Mouse (Mus musculus) ES-E14 (cell line): Measurements from ENCODE around the gene St7. TPM values are rescaled to one million over a fixed set of nuclear protein-coding genes. Genes with fewer than 3 reads are reported as not detected.

Experiments
- DNase-seq: peaks from one replicate; pipeline ENCODE4 v3.0.0-alpha.2; 2013; ENCODE audit warnings: low read depth, low spot score
- H3K27ac ChIP-seq: 2 replicates; pipeline ENCODE4 v1.5.1; 2012; ENCODE audit warnings: low read depth, mild to moderate bottlenecking, low read length, moderate library complexity, mixed read lengths; ENCODE audit not compliant: poor library complexity, insufficient read depth, severe bottlenecking
- H3K36me3 ChIP-seq: 2 replicates; pipeline ENCODE4 v1.6.1; 2012; ENCODE audit warnings: mild to moderate bottlenecking, low read length, moderate library complexity, mixed read lengths; ENCODE audit not compliant: control insufficient read depth, poor library complexity, insufficient read depth, severe bottlenecking
- H3K4me1 ChIP-seq, 2 experiments: fragments of 150-350 bp in 1 of 2; sonication (generic) in 1 of 2; 2 replicates each; pipeline ENCODE4 v1.6.1; 2012; ENCODE audit warnings: low read length in 2 of 2, mild to moderate bottlenecking in 1 of 2, mixed read lengths in 1 of 2; ENCODE audit not compliant: control insufficient read depth in 2 of 2, insufficient read depth in 2 of 2, poor library complexity in 1 of 2
- H3K4me3 ChIP-seq, 2 experiments: fragments of 150-350 bp in 1 of 2; sonication (generic) in 1 of 2; 2 replicates each; pipeline ENCODE4 v1.5.1; 2012; ENCODE audit warnings: low read length in 2 of 2, low read depth in 1 of 2, mild to moderate bottlenecking in 1 of 2, mixed read lengths in 1 of 2; ENCODE audit not compliant: insufficient read depth in 1 of 2, poor library complexity in 1 of 2, severe bottlenecking in 1 of 2
- H3K9ac ChIP-seq: 2 replicates; pipeline ENCODE4 v1.6.1; 2012; ENCODE audit warnings: low read depth, mild to moderate bottlenecking, low read length, mixed read lengths; ENCODE audit not compliant: poor library complexity, insufficient read depth, severe bottlenecking
- H3K9me3 ChIP-seq: fragments of 150-350 bp; sonication (generic); 2 replicates; pipeline ENCODE4 v1.6.1; 2012; ENCODE audit warnings: low read depth, mild to moderate bottlenecking, low read length; ENCODE audit not compliant: control insufficient read depth, insufficient read depth
- CHD2 ChIP-seq: IDR thresholded peaks from 2 replicates; pipeline ENCODE4 v1.6.1; 2014; ENCODE audit warnings: mild to moderate bottlenecking, low read depth, low read length, inconsistent platforms
- HCFC1 ChIP-seq: IDR thresholded peaks from 2 replicates; pipeline ENCODE4 v1.6.1; 2012; ENCODE audit warnings: low read length, inconsistent platforms, borderline replicate concordance; ENCODE audit not compliant: insufficient read depth
- MAFK ChIP-seq: IDR thresholded peaks from 2 replicates; pipeline ENCODE4 v1.6.1; 2014; ENCODE audit warnings: mild to moderate bottlenecking, low read depth, low read length, inconsistent platforms; ENCODE audit not compliant: insufficient read depth
- ZC3H11A ChIP-seq: IDR thresholded peaks from 2 replicates; pipeline ENCODE4 v1.6.1; 2012; ENCODE audit warnings: low read depth, mild to moderate bottlenecking, inconsistent platforms, low read length, borderline replicate concordance
- ZNF384 ChIP-seq: IDR thresholded peaks from 2 replicates; pipeline ENCODE4 v1.6.1; 2012; ENCODE audit warnings: low read depth, low read length, inconsistent platforms
- in situ Hi-C, 2 experiments: fragments of 600-800 bp; cut with MboI; formaldehyde crosslinking; loops; one replicate each; pipeline ENCODE4 v1.15.1; 2025; ENCODE audit warnings: low sequenced_read_pairs in 2 of 2, inconsistent platforms in 1 of 2; ENCODE audit not compliant: unreplicated experiment in 2 of 2
- total RNA-seq: library from RNA; depleted of rRNA; stranded (reverse); fragments of 300-350 nt; gene quantifications from 2 replicates; pipeline ENCODE4 v1.2.3, GENCODE M21; 2012

St7 gene
- total RNA-seq, 1 experiment: 4.2 TPM

- Histone ChIP-seq H3K9me3 (no peaks in the 10 kb centered on the region), H3K36me3 (no peaks in the 10 kb centered on the region), H3K4me1 (no peaks in the 10 kb centered on the region), H3K9ac (no peak overlapping the region), H3K4me3 (no peak overlapping the region), H3K27ac (no peak overlapping the region)
- DNase-seq: no peak
- no peak for TF ChIP-seq ZNF384
- TF ChIP-seq CHD2: no peak
- TF ChIP-seq MAFK: no peak
- no peak for TF ChIP-seq ZC3H11A
- TF ChIP-seq HCFC1: no peak
- in situ Hi-C loops: no loop called here
These were observed 44.7 kb downstream of the St7 start for GRCm38 (mm10) chr6:17737262-17737948.

- TF ChIP-seq MAFK (no peak), CHD2 (no peak), ZC3H11A (no peak), ZNF384 (no peak), HCFC1 (no peak)
- in situ Hi-C loops: no loop called here
- no peak for DNase-seq
These were observed 47.4 kb downstream of the St7 start for GRCm38 (mm10) chr6:17740128-17740527.

GRCm38 (mm10) chr6:17741639-17742038, 48.9 kb downstream of the St7 start:
- no peak overlapping the region for H3K9ac ChIP-seq
- no peak for TF ChIP-seq MAFK
- no peak for TF ChIP-seq CHD2
- TF ChIP-seq ZNF384: no peak
- no peak for TF ChIP-seq ZC3H11A
- TF ChIP-seq HCFC1: no peak
- in situ Hi-C loops: no loop called here
- H3K4me1 ChIP-seq: no peaks in the 10 kb centered on the region
- H3K4me3 ChIP-seq: no peak overlapping the region
- DNase-seq: no peak
- H3K9me3 ChIP-seq: no peaks in the 10 kb centered on the region
- H3K27ac ChIP-seq: no peak overlapping the region
- no peaks in the 10 kb centered on the region for H3K36me3 ChIP-seq

More at GRCm38 (mm10) chr6:17740128-17740527, 47.4 kb downstream of the St7 start:
- Histone ChIP-seq H3K9me3 (no peaks in the 10 kb centered on the region), H3K4me3 (no peak overlapping the region), H3K36me3 (no peaks in the 10 kb centered on the region), H3K4me1 (no peaks in the 10 kb centered on the region), H3K27ac (no peak overlapping the region), H3K9ac (no peak overlapping the region)

- Histone ChIP-seq H3K36me3 (no peaks in the 10 kb centered on the region), H3K9me3 (no peaks in the 10 kb centered on the region), H3K9ac (no peak overlapping the region), H3K27ac (no peak overlapping the region), H3K4me1 (no peaks in the 10 kb centered on the region), H3K4me3 (no peak overlapping the region)
- in situ Hi-C loops: no loop called here
- no peak for DNase-seq
- TF ChIP-seq MAFK (no peak), CHD2 (no peak), ZC3H11A (no peak), ZNF384 (no peak), HCFC1 (no peak)
These were observed 49.5 kb downstream of the St7 start for GRCm38 (mm10) chr6:17742209-17742608.
